Mouse (Mus musculus) layer of hippocampus, postnatal 14 days (tissue): ENCODE results near the gene Fgf22. TPM values are rescaled to one million over a fixed set of nuclear protein-coding genes. Genes with fewer than 3 reads are reported as not detected.
A peak's percentile ranks its signal among the peaks of the same experiment; 100 is the strongest.

ENCODE experiments used
- DNase-seq, 2 experiments: peaks; one replicate each; pipeline ENCODE4 v3.0.0; 2021 to 2022; ENCODE audit warnings: low spot score in 2 of 2, mixed read lengths in 1 of 2
- long read RNA-seq, 2 experiments: library from polyadenylated mRNA; stranded (forward); transcript quantifications; one replicate each; pipeline ENCODE4 v2.0.0; 2021
- total RNA-seq, 2 experiments: library from RNA; stranded (reverse); gene quantifications; 2 replicates each; pipeline ENCODE4 v1.2.3; 2021

Fgf22 gene
- 1 to 10 TPM in 1 of 2 experiments, under 1 TPM in 1; 0.88 to 1.7 TPM for total RNA-seq
- long read RNA-seq, experiment 1, partial matches to known transcripts: 0 of 16 reads
- long read RNA-seq, experiment 1, other reads (novel, unspliced or antisense): 15 of 16 reads
- long read RNA-seq, experiment 2, partial matches to known transcripts: 0 of 20 reads
- long read RNA-seq, experiment 2, other reads (novel, unspliced or antisense): 18 of 20 reads

GRCm38 (mm10) chr10:79754856-79755516 lies at the start of gene Fgf22:
Gene Fgf22 (plus strand): TSS chr10:79755076.
- DNase-seq: peak in 1 of 2 experiments; percentile 57

- no peak for DNase-seq
Measured at GRCm38 (mm10) chr10:79705951-79706350, 48.9 kb upstream of the Fgf22 start.

GRCm38 (mm10) chr10:79706406-79707094 lies 48.3 kb upstream of the Fgf22 start:
- no peak for DNase-seq

- no peak for DNase-seq
Measured at GRCm38 (mm10) chr10:79707162-79707561, 47.7 kb upstream of the Fgf22 start.

GRCm38 (mm10) chr10:79707759-79708158 lies 47.1 kb upstream of the Fgf22 start:
- no peak for DNase-seq

GRCm38 (mm10) chr10:79708668-79709067 lies 46.2 kb upstream of the Fgf22 start:
- DNase-seq: no peak

GRCm38 (mm10) chr10:79709307-79709706 lies 45.6 kb upstream of the Fgf22 start:
- DNase-seq: no peak

GRCm38 (mm10) chr10:79712029-79712428 lies 42.8 kb upstream of the Fgf22 start:
- DNase-seq: no peak

- DNase-seq: peak; percentile 72 to 73
Measured at GRCm38 (mm10) chr10:79712499-79713126, 42.3 kb upstream of the Fgf22 start.

GRCm38 (mm10) chr10:79713163-79713562 lies 41.7 kb upstream of the Fgf22 start:
- DNase-seq: no peak

- no peak for DNase-seq
Measured at GRCm38 (mm10) chr10:79714996-79715395, 39.9 kb upstream of the Fgf22 start.

GRCm38 (mm10) chr10:79716254-79716987 lies 38.5 kb upstream of the Fgf22 start, which contains the start of gene Hcn2:
Gene Hcn2 (plus strand): TSS chr10:79716634.
- no peak for DNase-seq

GRCm38 (mm10) chr10:79716988-79717355 lies 37.9 kb upstream of the Fgf22 start:
- DNase-seq: peak in 1 of 2 experiments; percentile 50

- no peak for DNase-seq
Measured at GRCm38 (mm10) chr10:79717640-79718357, 37.1 kb upstream of the Fgf22 start.

GRCm38 (mm10) chr10:79721089-79721488 lies 33.8 kb upstream of the Fgf22 start:
- DNase-seq: no peak

- DNase-seq: no peak
Measured at GRCm38 (mm10) chr10:79723047-79723446, 31.8 kb upstream of the Fgf22 start.

- no peak for DNase-seq
Measured at GRCm38 (mm10) chr10:79723692-79724091, 31.2 kb upstream of the Fgf22 start.

- DNase-seq: no peak
Measured at GRCm38 (mm10) chr10:79726090-79726489, 28.8 kb upstream of the Fgf22 start.

GRCm38 (mm10) chr10:79728323-79729249 lies 26.3 kb upstream of the Fgf22 start:
- DNase-seq: no peak
